Mouse (Mus musculus) Patski (cell line): ENCODE data around the gene 4930447C04Rik. TPM values are rescaled to one million over a fixed set of nuclear protein-coding genes. Genes with fewer than 3 reads are reported as not detected.

Source experiments
- ATAC-seq: fragments of 100-300 bp; one replicate; pipeline ENCODE4 v1.8.0; 2021
- CTCF ChIA-PET: fragments of 350-600 bp; sonication (Branson Sonifier 250); formaldehyde crosslinking; loops from one replicate; lab custom pipeline; 2022; ENCODE audit warnings: inconsistent platforms; lab: Charles Lee
- POLR2A ChIA-PET: fragments of 350-600 bp; sonication (Branson Sonifier 250); formaldehyde crosslinking; loops from one replicate; lab custom pipeline; 2022; ENCODE audit warnings: antibody characterized with exemption, inconsistent platforms; lab: Charles Lee
- DNase-seq: peaks from one replicate; pipeline ENCODE4 v3.0.0-alpha.2; 2011; ENCODE audit warnings: low read depth, low spot score
- H3K27me3 ChIP-seq: fragments of 371-371 bp; one replicate; pipeline ENCODE4 v1.5.1; 2021
- CTCF ChIP-seq: fragments of 100-300 bp; IDR thresholded peaks from one replicate; pipeline ENCODE4 v1.5.1; 2021
- in situ Hi-C: fragments of 300-500 bp; cut with MboI; formaldehyde crosslinking; loops from 3 replicates; pipeline ENCODE4 v1.11.1; 2018; ENCODE audit warnings: low pct_unique_long_range_greater_than_20kb, mixed read lengths
- polyA plus RNA-seq: library from polyadenylated mRNA; unstranded; gene quantifications from one replicate; pipeline ENCODE4 v1.2.3, GENCODE M21; 2021

The 4930447C04Rik gene
- polyA plus RNA-seq, 1 experiment from 2014 or later: not detected

DNA sequence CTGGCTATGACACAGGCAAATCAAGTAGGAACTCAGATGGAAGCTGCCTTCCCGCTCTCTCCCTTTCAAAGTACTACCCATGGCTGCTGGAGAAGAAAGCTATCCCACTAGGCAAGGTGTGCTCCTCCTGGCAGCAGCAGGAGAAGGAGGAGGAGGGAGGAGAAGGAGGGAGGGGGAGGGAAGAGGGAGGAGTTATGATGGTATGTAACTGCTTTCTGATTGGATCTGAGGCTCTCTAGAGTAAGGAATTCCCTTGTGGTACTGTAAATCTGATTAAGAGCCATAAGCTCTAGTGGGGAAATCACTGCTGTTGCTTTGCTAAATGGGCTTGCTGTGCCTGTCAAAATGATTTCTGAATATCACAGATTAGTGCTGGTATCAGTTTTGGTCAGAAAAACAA is 99.1 kb downstream of the 4930447C04Rik start:
- no peak for TF ChIP-seq CTCF
- in situ Hi-C loops: loop anchor here (5.0 to 25.0 kb wide), 2 partner anchors 136 to 696 kb away; partner anchors contain the start of gene Tmem30b
- DNase-seq: no peak
- ChIA-PET CTCF (no interaction called here), POLR2A (interaction anchor here (0.6 kb wide), 1 partner anchor 47 kb away, joined by 3 read pairs; no protein-coding TSS in a partner anchor)
- H3K27me3 ChIP-seq: peaks cover 8% of the 10 kb centered on the region
- no peak for ATAC-seq

DNA sequence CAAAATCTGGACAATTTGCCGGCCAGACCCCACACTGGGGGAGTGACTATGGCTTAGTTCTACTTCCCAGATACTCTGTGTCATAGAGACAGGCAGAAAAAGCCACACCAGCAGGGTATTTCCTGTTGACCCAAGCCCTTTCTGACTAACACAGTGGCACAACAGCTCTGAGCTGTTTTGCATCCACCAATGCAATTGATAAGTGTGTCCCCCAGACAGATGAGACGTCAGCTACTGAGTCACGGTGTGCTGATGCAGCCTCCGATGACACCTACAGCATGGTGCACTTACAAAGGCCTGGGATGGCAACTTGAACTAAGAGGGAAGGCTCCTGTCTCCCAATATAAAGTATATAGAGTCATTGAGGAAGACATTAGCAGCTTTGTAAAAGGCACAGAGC is 103.3 kb downstream of the 4930447C04Rik start:
- DNase-seq: no peak
- POLR2A ChIA-PET: no interaction called here
- in situ Hi-C loops: loop anchor here (25.0 kb wide), 1 partner anchor 700 kb away; the partner anchor contains the start of gene Tmem30b
- no peak for TF ChIP-seq CTCF
- no peak for ATAC-seq
- H3K27me3 ChIP-seq: peaks cover 3% of the 10 kb centered on the region
- CTCF ChIA-PET: no interaction called here

DNA sequence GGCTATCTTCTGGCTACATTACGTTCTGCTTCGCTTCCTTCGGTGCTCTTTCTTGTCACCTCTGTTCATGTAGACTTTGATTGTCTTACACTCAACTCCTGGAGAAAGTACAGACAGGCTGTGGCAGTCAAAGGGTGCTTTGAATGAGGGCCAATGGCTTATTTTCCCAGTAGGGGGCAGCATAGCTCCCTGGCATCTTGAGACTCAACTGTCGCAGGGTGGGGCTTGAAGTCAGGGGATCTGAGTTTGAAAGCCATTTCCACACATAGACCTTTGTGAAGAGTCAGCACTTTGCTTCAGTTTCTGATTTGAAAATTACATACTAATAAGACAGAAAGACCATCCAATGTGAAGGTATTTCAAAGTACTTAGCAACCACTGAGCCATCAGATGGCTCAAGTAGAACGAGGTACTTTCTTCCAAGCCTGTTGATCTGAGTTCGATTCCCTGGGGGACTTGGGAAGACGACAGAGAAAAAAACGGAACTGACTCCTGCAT is 105.0 kb downstream of the 4930447C04Rik start:
- in situ Hi-C loops: loop anchor here (25.0 kb wide), 1 partner anchor 702 kb away; the partner anchor contains the start of gene Tmem30b
- DNase-seq: no peak
- CTCF ChIA-PET: no interaction called here
- peak; percentile 29 for TF ChIP-seq CTCF
- ATAC-seq: no peak
- POLR2A ChIA-PET: no interaction called here
- H3K27me3 ChIP-seq: peaks cover 7% of the 10 kb centered on the region

- CTCF ChIA-PET: no interaction called here
- H3K27me3 ChIP-seq: peaks cover 11% of the 10 kb centered on the region
- no peak for TF ChIP-seq CTCF
- no peak for ATAC-seq
- POLR2A ChIA-PET: no interaction called here
- in situ Hi-C loops: loop anchor here (25.0 kb wide), 1 partner anchor 702 kb away; the partner anchor contains the start of gene Tmem30b
- no peak for DNase-seq
These were observed 105.6 kb downstream of the 4930447C04Rik start for GRCm38 (mm10) chr12:72834773-72835517.

GRCm38 (mm10) chr12:72831711-72832432 is 108.7 kb downstream of the 4930447C04Rik start:
- no peak for ATAC-seq
- ChIA-PET CTCF (no interaction called here), POLR2A (no interaction called here)
- in situ Hi-C loops: loop anchor here (25.0 kb wide), 1 partner anchor 705 kb away; the partner anchor contains the start of gene Tmem30b
- peaks cover 11% of the 10 kb centered on the region for H3K27me3 ChIP-seq
- no peak for TF ChIP-seq CTCF
- DNase-seq: no peak

Other genes with a start within 250 kb of the 4930447C04Rik start
- 131 TPM for gene Ppm1a, start 183.3 kb downstream of the 4930447C04Rik start, polyA plus RNA-seq
- gene Six6, start 882 bp downstream of the 4930447C04Rik start, polyA plus RNA-seq: not detected
- 19.9 TPM for gene Six1, start 113.1 kb upstream of the 4930447C04Rik start, polyA plus RNA-seq
- 2.7 TPM for gene Six4, start 172.7 kb upstream of the 4930447C04Rik start, polyA plus RNA-seq
- gene Mnat1, start 182.9 kb upstream of the 4930447C04Rik start, polyA plus RNA-seq: 45.3 TPM